Mouse (Mus musculus) midbrain, postnatal 0 days (tissue): ENCODE results near the gene Gyg. TPM values are rescaled to one million over a fixed set of nuclear protein-coding genes. Genes with fewer than 3 reads are reported as not detected.

Source experiments
- ATAC-seq: fragments of 200-750 bp; cut with Nextera tagmentation; 2 replicates; pipeline ENCODE4 v1.8.0; 2017; ENCODE audit warnings: moderate number of reproducible peaks, mild to moderate bottlenecking, moderate TSS enrichment, moderate library complexity; ENCODE audit not compliant: low FRiP score
- DNase-seq: peaks from one replicate; pipeline ENCODE4 v3.0.0-alpha.2; 2015; ENCODE audit warnings: low spot score
- H3K27ac ChIP-seq: fragments of 300-500 bp; sonication (generic); 2 replicates; pipeline ENCODE4 v1.5.1; 2014; ENCODE audit warnings: low read depth, mild to moderate bottlenecking, low read length, mixed read lengths
- H3K27me3 ChIP-seq: fragments of 300-500 bp; sonication (generic); 2 replicates; pipeline ENCODE4 v1.6.1; 2014; ENCODE audit warnings: low read length, control low read depth, mixed read lengths; ENCODE audit not compliant: insufficient read depth
- H3K36me3 ChIP-seq: fragments of 300-500 bp; sonication (generic); 2 replicates; pipeline ENCODE4 v1.6.1; 2014; ENCODE audit warnings: low read length, control low read depth, mixed read lengths; ENCODE audit not compliant: insufficient read depth
- H3K4me1 ChIP-seq: fragments of 300-500 bp; sonication (generic); 2 replicates; pipeline ENCODE4 v1.6.1; 2014; ENCODE audit warnings: mild to moderate bottlenecking, control low read depth, antibody characterized with exemption, low read length, mixed read lengths; ENCODE audit not compliant: insufficient read depth
- H3K4me2 ChIP-seq: fragments of 300-500 bp; sonication (generic); 2 replicates; pipeline ENCODE4 v1.6.1; 2014; ENCODE audit warnings: low read depth, mild to moderate bottlenecking, low read length, mixed read lengths; ENCODE audit not compliant: poor library complexity, severe bottlenecking
- H3K4me3 ChIP-seq: fragments of 300-500 bp; sonication (generic); 2 replicates; pipeline ENCODE4 v1.5.1; 2014; ENCODE audit warnings: low read depth, mild to moderate bottlenecking, low read length, moderate library complexity
- H3K9ac ChIP-seq: fragments of 300-500 bp; sonication (generic); replicated peaks from 2 replicates; pipeline ENCODE4 v1.6.1; 2014; ENCODE audit warnings: mild to moderate bottlenecking, low read length, moderate library complexity, mixed read lengths; ENCODE audit not compliant: poor library complexity, severe bottlenecking
- H3K9me3 ChIP-seq: fragments of 300-500 bp; sonication (generic); 2 replicates; pipeline ENCODE4 v1.6.1; 2016; ENCODE audit warnings: low read length, control low read depth
- CTCF ChIP-seq: IDR thresholded peaks from 2 replicates; pipeline ENCODE4 v1.5.1; 2016; ENCODE audit warnings: antibody characterized with exemption, mild to moderate bottlenecking
- WGBS: fragments of 180-500 bp; shearing (Covaris S2); extraction: QIAGEN DNeasy Blood & Tissue Kit; methylation state at CpG from one replicate; pipeline ENCODE4 v1.1.7; 2014; 5-methylcytosine and 5-hydroxymethylcytosine counted together
- polyA plus RNA-seq: library from polyadenylated mRNA; unstranded; fragments of >200 nt; fragmentation: Nextera tagmentation; extraction: Ambion mirVana; gene quantifications from 2 replicates; pipeline ENCODE4 v1.2.1, GENCODE M21; 2015
- total RNA-seq: library from RNA; depleted of rRNA; stranded (reverse); fragments of >200 nt; gene quantifications from 2 replicates; pipeline ENCODE4 v1.2.3, GENCODE M21; 2014

Gyg gene
- total and polyA plus RNA-seq, 2 experiments from 2014 or later, result 38.0 to 77.8 TPM

DNA sequence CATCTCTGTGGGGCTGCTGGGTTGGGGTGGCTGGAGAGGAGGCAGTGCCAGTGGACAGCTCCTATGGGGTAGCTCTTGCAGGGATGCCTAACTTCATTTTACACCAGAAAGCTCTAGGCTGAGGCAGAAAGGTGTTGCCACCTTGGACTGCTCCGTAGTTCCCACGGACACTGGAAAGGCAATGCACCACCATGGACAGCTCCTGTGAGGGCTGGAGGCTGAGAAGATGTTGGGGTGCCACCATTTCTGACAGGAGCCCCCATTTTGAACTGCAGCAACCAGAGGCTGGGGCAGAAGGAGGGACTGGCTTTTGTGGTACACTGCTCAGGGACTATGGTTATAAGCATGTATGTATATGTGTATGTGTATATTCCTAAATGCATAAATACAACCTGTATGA is 43.2 kb downstream of the Gyg start:
- no peak overlapping the region for H3K9ac ChIP-seq
- no peaks in the 10 kb centered on the region for H3K27me3 ChIP-seq
- no peak for TF ChIP-seq CTCF
- 0 out of 2 replicates have a peak, but pooled peaks cover 13% of the 10 kb centered on the region for H3K36me3 ChIP-seq
- ATAC-seq (no peak), DNase-seq (no peak)
- no peaks in the 10 kb centered on the region for H3K9me3 ChIP-seq
- no peak overlapping the region for H3K27ac ChIP-seq
- H3K4me2 ChIP-seq, result no peak overlapping the region
- H3K4me1 ChIP-seq, result no peaks in the 10 kb centered on the region
- WGBS, result 92% methylated on average over 2 of the region's 2 CpGs
- no peak overlapping the region for H3K4me3 ChIP-seq

DNA sequence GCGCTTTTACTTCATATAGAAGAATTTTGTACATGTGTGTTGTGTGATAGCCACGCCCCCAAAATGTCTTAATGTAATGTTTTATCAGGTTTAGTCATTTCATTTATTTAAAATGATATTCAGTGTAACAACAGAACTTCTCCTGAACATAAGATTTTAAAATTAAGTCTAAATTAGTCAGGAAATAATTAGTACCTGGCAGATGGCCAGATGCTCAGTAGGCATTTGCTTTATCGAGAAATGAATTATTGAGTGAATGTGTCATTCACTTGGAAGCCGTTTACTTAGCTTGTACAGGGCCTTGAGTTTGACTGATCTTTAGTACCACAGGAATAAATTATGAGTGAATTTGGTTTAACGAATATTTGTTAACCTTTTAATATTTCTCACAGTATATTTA is 46.2 kb downstream of the Gyg start:
- Histone ChIP-seq H3K9ac (no peak overlapping the region), H3K36me3 (0 out of 2 replicates have a peak, but pooled peaks cover 10% of the 10 kb centered on the region), H3K27me3 (no peaks in the 10 kb centered on the region), H3K4me3 (no peak overlapping the region), H3K4me1 (no peaks in the 10 kb centered on the region), H3K27ac (no peak overlapping the region), H3K9me3 (no peaks in the 10 kb centered on the region), H3K4me2 (no peak overlapping the region)
- DNase-seq (no peak), ATAC-seq (no peak)
- no peak for TF ChIP-seq CTCF
- WGBS, result 80% methylated on average over 5 of the region's 5 CpGs

DNA sequence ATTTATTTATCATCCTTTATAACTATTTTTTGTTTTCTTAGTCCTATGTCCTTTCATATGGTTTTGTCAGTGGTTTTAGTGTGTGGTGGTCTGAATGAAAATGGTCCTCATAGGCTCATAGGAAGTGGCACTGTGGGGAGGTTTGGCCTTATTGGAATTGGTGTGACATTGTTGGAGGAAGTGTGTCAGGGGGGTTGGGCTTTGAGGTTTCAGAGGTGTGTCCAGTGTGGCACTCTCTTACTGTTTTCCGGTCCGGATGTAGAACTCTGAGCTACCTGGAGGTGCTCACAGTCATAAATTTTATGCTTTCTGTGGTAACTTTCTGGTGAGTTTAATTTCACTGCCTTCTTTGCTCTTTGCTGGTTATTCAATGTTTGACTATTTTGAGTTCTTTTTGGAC is 50.3 kb downstream of the Gyg start:
- no peak for TF ChIP-seq CTCF
- ATAC-seq, result no peak
- Histone ChIP-seq H3K4me3 (no peak overlapping the region), H3K27ac (no peak overlapping the region), H3K36me3 (no peaks in the 10 kb centered on the region; the same call in 1 of the 2 replicates), H3K9ac (no peak overlapping the region), H3K4me1 (no peaks in the 10 kb centered on the region), H3K4me2 (no peak overlapping the region), H3K9me3 (no peaks in the 10 kb centered on the region), H3K27me3 (no peaks in the 10 kb centered on the region)
- 96% methylated on average over 2 of the region's 2 CpGs for WGBS
- no peak for DNase-seq

DNA sequence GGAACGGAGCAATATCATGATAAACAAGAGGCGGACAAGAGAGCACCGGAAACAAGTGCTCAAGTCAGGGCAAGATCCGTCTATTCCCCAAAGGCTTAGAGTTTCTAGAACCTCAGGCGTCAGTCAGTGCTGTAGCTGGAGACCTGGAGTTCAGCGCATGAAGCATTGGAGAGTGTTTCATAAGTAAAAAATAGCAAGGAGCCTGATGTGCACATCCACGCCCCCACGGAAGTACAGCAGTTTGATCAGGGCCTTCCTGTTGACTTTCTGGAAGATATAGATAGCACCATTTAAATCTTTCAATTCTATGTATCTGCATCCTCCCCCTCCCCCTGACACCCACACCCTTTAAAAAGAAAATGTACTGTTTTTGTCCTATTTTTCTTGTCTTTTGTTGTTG is 50.8 kb downstream of the Gyg start:
- Histone ChIP-seq H3K27me3 (no peaks in the 10 kb centered on the region), H3K36me3 (no peaks in the 10 kb centered on the region; the same call in 1 of the 2 replicates), H3K27ac (no peak overlapping the region), H3K9ac (no peak overlapping the region), H3K9me3 (no peaks in the 10 kb centered on the region), H3K4me3 (no peak overlapping the region), H3K4me2 (no peak overlapping the region), H3K4me1 (no peaks in the 10 kb centered on the region)
- DNase-seq (no peak), ATAC-seq (no peak)
- WGBS, result 93% methylated on average over 8 of the region's 8 CpGs
- no peak for TF ChIP-seq CTCF

DNA sequence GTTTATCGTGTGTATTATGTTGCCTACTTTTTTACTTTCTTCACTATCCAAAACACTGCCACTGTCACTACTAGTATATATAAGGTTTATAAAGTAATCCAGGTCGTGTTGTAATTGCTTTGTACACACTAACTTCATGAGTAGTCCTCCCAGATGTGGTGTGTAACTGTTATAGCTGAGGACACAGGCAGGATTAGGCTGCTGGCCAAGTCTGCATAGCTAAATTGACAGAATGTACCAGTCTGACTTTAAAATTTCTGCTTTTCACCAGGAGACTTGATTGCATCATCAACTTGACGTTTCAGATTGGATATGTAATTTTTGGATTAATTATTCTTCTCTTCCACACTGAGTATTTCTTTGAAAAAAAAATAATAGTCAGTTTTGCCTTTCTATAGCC is 51.3 kb downstream of the Gyg start:
- H3K27ac ChIP-seq, result no peak overlapping the region
- no peaks in the 10 kb centered on the region for H3K4me1 ChIP-seq
- TF ChIP-seq CTCF, result no peak
- DNase-seq, result no peak
- H3K4me3 ChIP-seq, result no peak overlapping the region
- no peak overlapping the region for H3K9ac ChIP-seq
- H3K9me3 ChIP-seq, result no peaks in the 10 kb centered on the region
- no peaks in the 10 kb centered on the region for H3K27me3 ChIP-seq
- no peak for ATAC-seq
- H3K36me3 ChIP-seq, result no peaks in the 10 kb centered on the region; the same call in 1 of the 2 replicates
- no peak overlapping the region for H3K4me2 ChIP-seq
- 80% methylated on average over 3 of the region's 3 CpGs for WGBS

DNA sequence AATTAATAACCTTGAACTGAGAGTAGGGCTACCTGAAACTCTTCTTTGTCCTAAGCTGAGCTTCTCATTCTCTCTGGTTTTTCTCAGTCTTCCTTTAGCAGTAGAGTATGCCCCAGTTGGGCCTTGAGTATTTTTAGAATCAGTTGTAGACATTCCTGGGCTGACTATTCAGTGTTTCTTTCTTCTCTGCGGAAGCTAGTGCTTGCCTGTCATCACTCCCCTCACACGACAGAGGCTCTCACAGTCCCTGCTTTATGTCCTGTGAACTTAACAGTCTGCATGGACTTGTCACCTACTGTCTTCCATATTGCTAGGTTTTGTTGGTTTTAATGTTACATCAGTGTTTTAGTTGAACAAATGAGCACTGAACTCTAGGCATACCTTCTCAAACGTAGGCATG is 73.0 kb downstream of the Gyg start:
- ATAC-seq (no peak), DNase-seq (no peak)
- Histone ChIP-seq H3K27ac (no peak overlapping the region), H3K9me3 (no peaks in the 10 kb centered on the region), H3K4me1 (no peaks in the 10 kb centered on the region), H3K27me3 (no peaks in the 10 kb centered on the region), H3K36me3 (0 out of 2 replicates have a peak, but pooled peaks cover 5% of the 10 kb centered on the region), H3K4me2 (no peak overlapping the region), H3K4me3 (no peak overlapping the region), H3K9ac (no peak overlapping the region)
- 84% methylated on average over 3 of the region's 3 CpGs for WGBS
- TF ChIP-seq CTCF, result no peak
